Mouse (Mus musculus) stomach, embryonic 16.5 days (tissue): ENCODE results near the gene Timm44. TPM values are rescaled to one million over a fixed set of nuclear protein-coding genes. Genes with fewer than 3 reads are reported as not detected.

Experiments used
- ATAC-seq: fragments of 200-750 bp; cut with Nextera tagmentation; 2 replicates; pipeline ENCODE4 v1.8.0; 2017; ENCODE audit warnings: moderate number of reproducible peaks, moderate TSS enrichment; ENCODE audit not compliant: insufficient read depth, low FRiP score
- H3K27ac ChIP-seq: fragments of 300-500 bp; sonication (generic); 2 replicates; pipeline ENCODE4 v1.5.1; 2014; ENCODE audit warnings: low read length
- H3K27me3 ChIP-seq: fragments of 300-500 bp; sonication (generic); 2 replicates; pipeline ENCODE4 v1.6.1; 2014; ENCODE audit warnings: low read length, control low read depth, mixed read lengths; ENCODE audit not compliant: control insufficient read depth, insufficient read depth
- H3K36me3 ChIP-seq: fragments of 300-500 bp; sonication (generic); 2 replicates; pipeline ENCODE4 v1.6.1; 2014; ENCODE audit warnings: low read length; ENCODE audit not compliant: control insufficient read depth, insufficient read depth
- H3K4me1 ChIP-seq: fragments of 300-500 bp; sonication (generic); 2 replicates; pipeline ENCODE4 v1.6.1; 2014; ENCODE audit warnings: low read length, control low read depth, mixed read lengths; ENCODE audit not compliant: control insufficient read depth, insufficient read depth
- H3K4me2 ChIP-seq: fragments of 300-500 bp; sonication (generic); 2 replicates; pipeline ENCODE4 v1.6.1; 2014; ENCODE audit warnings: low read depth, low read length, mixed read lengths
- H3K4me3 ChIP-seq: fragments of 300-500 bp; sonication (generic); replicated peaks from 2 replicates; pipeline ENCODE4 v1.5.1; 2014; ENCODE audit warnings: mild to moderate bottlenecking, low read length
- H3K9ac ChIP-seq: fragments of 300-500 bp; sonication (generic); 2 replicates; pipeline ENCODE4 v1.6.1; 2014; ENCODE audit warnings: low read length
- H3K9me3 ChIP-seq: fragments of 300-500 bp; sonication (generic); replicated peaks from 2 replicates; pipeline ENCODE4 v1.6.1; 2016; ENCODE audit warnings: low read length, control low read depth; ENCODE audit not compliant: control insufficient read depth
- WGBS: fragments of 180-500 bp; shearing (Covaris S2); extraction: QIAGEN DNeasy Blood & Tissue Kit; methylation state at CpG from one replicate; pipeline ENCODE4 v1.1.7; 2014; 5-methylcytosine and 5-hydroxymethylcytosine counted together
- polyA plus RNA-seq: library from polyadenylated mRNA; unstranded; fragments of >200 nt; fragmentation: Nextera tagmentation; extraction: Ambion mirVana; gene quantifications from 2 replicates; pipeline ENCODE4 v1.2.1, GENCODE M21; 2015

The Timm44 gene
- polyA plus RNA-seq, 1 experiment from 2014 or later: 67.2 TPM

DNA sequence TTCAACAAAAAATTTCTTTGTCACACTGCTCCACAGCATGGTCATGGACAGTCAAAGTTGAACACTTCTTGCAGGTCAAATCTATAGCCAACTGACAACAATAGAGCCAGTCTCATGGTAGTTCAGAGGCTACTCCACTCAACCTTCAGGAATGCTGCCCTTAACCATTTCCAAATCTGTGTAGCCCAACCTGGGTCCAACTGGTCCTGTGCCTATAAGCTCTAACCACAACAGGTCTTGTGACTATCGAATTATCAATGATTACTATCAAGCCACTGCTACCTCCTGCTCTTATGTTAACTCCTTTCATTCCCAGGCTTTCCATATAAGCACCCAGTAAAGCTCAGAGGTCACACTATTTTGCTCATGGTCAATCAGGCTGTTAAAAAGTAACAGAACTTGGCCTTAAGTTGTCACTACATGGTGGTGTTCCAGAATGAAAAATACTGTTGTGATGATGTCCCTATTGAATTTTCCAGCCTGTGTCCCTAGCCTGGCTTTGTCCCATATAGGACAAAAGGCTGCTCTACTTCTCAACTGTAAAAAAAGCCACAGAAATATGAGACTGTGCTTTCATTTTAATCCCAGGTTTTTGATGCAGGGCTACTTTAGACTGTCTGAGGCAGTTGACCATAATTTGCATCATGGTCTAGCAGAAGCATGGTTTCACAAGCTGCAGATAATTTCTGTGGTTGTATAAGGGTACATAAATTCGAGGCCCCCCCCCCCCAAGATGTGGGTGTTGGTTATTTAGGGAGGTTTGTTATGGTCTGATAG lies 43.3 kb upstream of the Timm44 start:
- Histone ChIP-seq H3K9me3 (no peaks in the 10 kb centered on the region), H3K36me3 (peaks cover 2% of the 10 kb centered on the region; the same call in 1 of the 2 replicates), H3K4me3 (no peak overlapping the region), H3K4me1 (peaks cover 20% of the 10 kb centered on the region), H3K27me3 (no peaks in the 10 kb centered on the region), H3K9ac (no peak overlapping the region), H3K27ac (no peak overlapping the region), H3K4me2 (no peak overlapping the region)
- WGBS: 75% methylated on average over 2 of the region's 2 CpGs
- ATAC-seq: no peak

- H3K36me3 ChIP-seq: peaks cover 2% of the 10 kb centered on the region; the same call in 1 of the 2 replicates
- H3K4me2 ChIP-seq: no peak overlapping the region
- peaks cover 11% of the 10 kb centered on the region for H3K4me1 ChIP-seq
- no peak overlapping the region for H3K9ac ChIP-seq
- 89% methylated on average over 5 of the region's 5 CpGs for WGBS
- ATAC-seq: no peak
- no peaks in the 10 kb centered on the region for H3K27me3 ChIP-seq
- no peaks in the 10 kb centered on the region for H3K9me3 ChIP-seq
- H3K27ac ChIP-seq: no peak overlapping the region
- H3K4me3 ChIP-seq: no peak overlapping the region
Observed at GRCm38 (mm10) chr8:4318124-4318523, 42.4 kb upstream of the Timm44 start.

DNA sequence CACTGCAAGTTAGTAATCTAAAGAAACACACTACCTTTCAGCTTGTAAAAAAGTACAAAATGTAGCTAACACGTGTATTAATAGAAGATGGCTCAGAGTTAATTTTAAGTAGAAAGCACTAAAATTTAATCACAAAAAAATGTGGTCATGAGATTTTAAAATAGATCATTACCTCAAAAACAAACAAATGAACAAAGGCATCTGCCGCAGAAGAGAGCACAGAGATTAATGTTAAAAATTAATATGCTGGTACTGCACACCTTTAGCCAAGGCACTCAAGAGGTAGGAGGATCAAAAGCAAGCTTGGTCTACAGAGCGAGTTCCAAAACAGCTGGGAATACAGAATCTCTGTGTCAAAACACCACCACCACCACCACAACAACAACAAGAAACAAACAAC lies 39.1 kb upstream of the Timm44 start:
- H3K4me1 ChIP-seq: no peaks in the 10 kb centered on the region; the same call in 1 of the 2 replicates
- peaks cover 14% of the 10 kb centered on the region; the same call in 1 of the 2 replicates for H3K36me3 ChIP-seq
- H3K4me3 ChIP-seq: no peak overlapping the region
- H3K4me2 ChIP-seq: no peak overlapping the region
- 83% methylated on average over 3 of the region's 3 CpGs for WGBS
- no peak overlapping the region for H3K9ac ChIP-seq
- no peak for ATAC-seq
- H3K27me3 ChIP-seq: no peaks in the 10 kb centered on the region
- no peaks in the 10 kb centered on the region for H3K9me3 ChIP-seq
- no peak overlapping the region for H3K27ac ChIP-seq

GRCm38 (mm10) chr8:4313254-4314124 lies 37.8 kb upstream of the Timm44 start:
- WGBS: 66% methylated on average over 3 of the region's 3 CpGs
- H3K9ac ChIP-seq: no peak overlapping the region

DNA sequence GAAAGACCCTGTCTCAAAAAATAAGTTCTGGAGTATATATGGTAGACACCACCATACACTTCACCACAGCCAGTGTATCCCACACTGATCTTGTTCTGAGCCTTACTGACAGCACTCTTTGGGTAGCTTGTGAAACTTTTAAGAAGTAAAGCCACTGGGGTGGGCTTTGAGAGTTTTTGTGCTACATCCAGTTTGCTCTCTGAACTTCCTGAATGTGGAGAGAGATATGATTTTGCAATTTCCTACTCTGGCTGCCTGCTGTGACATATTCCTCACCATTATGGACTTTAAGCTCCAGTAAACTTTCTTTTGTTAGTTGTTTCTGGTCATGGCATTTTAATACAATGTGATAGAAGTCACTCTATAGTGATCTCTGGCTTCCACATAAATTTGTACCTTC lies 36.4 kb upstream of the Timm44 start:
- no peak for ATAC-seq
- H3K4me3 ChIP-seq: no peak overlapping the region
- H3K9ac ChIP-seq: no peak overlapping the region
- H3K27me3 ChIP-seq: no peaks in the 10 kb centered on the region
- H3K27ac ChIP-seq: no peak overlapping the region
- no peaks in the 10 kb centered on the region for H3K4me1 ChIP-seq
- H3K4me2 ChIP-seq: no peak overlapping the region
- no peaks in the 10 kb centered on the region for H3K9me3 ChIP-seq
- peaks cover 24% of the 10 kb centered on the region for H3K36me3 ChIP-seq

More at GRCm38 (mm10) chr8:4313254-4314124, 37.8 kb upstream of the Timm44 start:
- ATAC-seq: no peak
- Histone ChIP-seq H3K4me1 (no peaks in the 10 kb centered on the region), H3K9me3 (no peaks in the 10 kb centered on the region), H3K27me3 (no peaks in the 10 kb centered on the region), H3K4me2 (no peak overlapping the region), H3K36me3 (peaks cover 24% of the 10 kb centered on the region), H3K4me3 (no peak overlapping the region), H3K27ac (no peak overlapping the region)

- Histone ChIP-seq H3K9me3 (no peaks in the 10 kb centered on the region), H3K4me1 (no peaks in the 10 kb centered on the region), H3K9ac (no peak overlapping the region), H3K27me3 (no peaks in the 10 kb centered on the region), H3K36me3 (peaks cover 45% of the 10 kb centered on the region), H3K27ac (no peak overlapping the region), H3K4me3 (no peak overlapping the region), H3K4me2 (no peak overlapping the region)
- 79% methylated on average over 2 of the region's 2 CpGs for WGBS
- ATAC-seq: no peak
Observed at GRCm38 (mm10) chr8:4305838-4306237, 30.1 kb upstream of the Timm44 start.

DNA sequence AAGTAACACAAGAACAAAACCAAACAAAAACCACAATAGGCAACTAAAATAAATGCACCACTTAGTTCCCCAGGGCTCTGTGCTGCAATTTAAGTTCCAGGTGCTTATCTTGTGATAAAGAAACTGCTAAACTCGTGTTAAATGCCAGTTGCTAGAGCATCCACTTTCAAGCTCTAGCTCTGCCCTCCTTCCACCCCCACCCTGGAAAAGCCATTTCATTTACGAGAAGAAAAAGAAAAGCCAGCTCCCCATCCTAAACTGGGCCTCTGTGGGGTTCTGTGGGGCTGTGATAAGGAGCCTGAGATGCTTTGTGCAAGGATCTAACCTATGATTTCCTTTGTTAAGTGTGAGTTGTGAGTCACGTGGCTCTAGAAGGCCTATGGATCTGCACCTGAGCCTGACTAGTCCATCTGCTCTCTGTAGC lies 28.4 kb upstream of the Timm44 start:
- Histone ChIP-seq H3K9ac (no peak overlapping the region), H3K9me3 (no peaks in the 10 kb centered on the region), H3K36me3 (peaks cover 40% of the 10 kb centered on the region), H3K4me2 (no peak overlapping the region), H3K4me3 (no peak overlapping the region), H3K27me3 (no peaks in the 10 kb centered on the region), H3K27ac (no peak overlapping the region), H3K4me1 (no peaks in the 10 kb centered on the region)
- 67% methylated on average over 3 of the region's 3 CpGs for WGBS
- no peak for ATAC-seq

- Histone ChIP-seq H3K27me3 (no peaks in the 10 kb centered on the region), H3K4me1 (no peaks in the 10 kb centered on the region), H3K4me2 (no peak overlapping the region), H3K4me3 (no peak overlapping the region), H3K36me3 (peaks cover 37% of the 10 kb centered on the region), H3K27ac (no peak overlapping the region), H3K9ac (no peak overlapping the region), H3K9me3 (no peaks in the 10 kb centered on the region)
- ATAC-seq: no peak
- WGBS: 87% methylated on average over 4 of the region's 4 CpGs
Observed at GRCm38 (mm10) chr8:4297822-4298221, 22.1 kb upstream of the Timm44 start.

- H3K36me3 ChIP-seq: peaks cover 14% of the 10 kb centered on the region
- no peak overlapping the region for H3K4me2 ChIP-seq
- H3K4me1 ChIP-seq: no peaks in the 10 kb centered on the region
- H3K27me3 ChIP-seq: no peaks in the 10 kb centered on the region
- no peak overlapping the region for H3K9ac ChIP-seq
- WGBS: 88% methylated on average over 5 of the region's 5 CpGs
- H3K27ac ChIP-seq: no peak overlapping the region
- H3K4me3 ChIP-seq: no peak overlapping the region
- ATAC-seq: no peak
- H3K9me3 ChIP-seq: no peaks in the 10 kb centered on the region
Observed at GRCm38 (mm10) chr8:4292738-4293137, 17.0 kb upstream of the Timm44 start.
